Mouse (Mus musculus): ENCODE measurements at regions not wholly inside any gene's neighbourhood (a gene's known extent, or its start where the extent isn't known, plus 50 kb on each side); places are given as distances from the start of the nearest gene placed in this dataset.

GRCm38 (mm10) chr12:77638266-77638665 lies 400.3 kb downstream of the Fut8 start:
- ATAC-seq (ENCODE audit: low read depth) = no peak
- no peaks in the 10 kb centered on the region for H3K36me3 ChIP-seq (ENCODE audit: control insufficient read depth, insufficient read depth)
- WGBS (ENCODE audit: insufficient replicate concordance) = 63% methylated on average over 7 of the region's 7 CpGs
- H3K4me3 ChIP-seq (ENCODE audit: low read depth, low read length) = no peak overlapping the region
- H3K4me1 ChIP-seq (ENCODE audit: control insufficient read depth, low read depth, low read length) = no peaks in the 10 kb centered on the region
- no peaks in the 10 kb centered on the region for H3K9me3 ChIP-seq (replicated peaks; ENCODE audit: control insufficient read depth, low read length)
- H3K27ac ChIP-seq (ENCODE audit: low read length) = no peak overlapping the region
- H3K27me3 ChIP-seq (ENCODE audit: control insufficient read depth, insufficient read depth, low read depth, low read length) = no peaks in the 10 kb centered on the region
- no peak overlapping the region for H3K4me2 ChIP-seq (ENCODE audit: low read depth, low read length)
- H3K9ac ChIP-seq (ENCODE audit: low read depth, low read length) = no peak overlapping the region

- no peak overlapping the region for H3K27ac ChIP-seq (ENCODE audit: low read length)
- H3K9me3 ChIP-seq (replicated peaks; ENCODE audit: control insufficient read depth, low read length) = no peaks in the 10 kb centered on the region
- H3K4me1 ChIP-seq (ENCODE audit: control insufficient read depth, low read depth, low read length) = no peaks in the 10 kb centered on the region
- 64% methylated on average over 4 of the region's 4 CpGs for WGBS (ENCODE audit: insufficient replicate concordance)
- no peak overlapping the region for H3K4me3 ChIP-seq (ENCODE audit: low read depth, low read length)
- H3K4me2 ChIP-seq (ENCODE audit: low read depth, low read length) = no peak overlapping the region
- no peak overlapping the region for H3K9ac ChIP-seq (ENCODE audit: low read depth, low read length)
- no peaks in the 10 kb centered on the region for H3K27me3 ChIP-seq (ENCODE audit: control insufficient read depth, insufficient read depth, low read depth, low read length)
- no peak for ATAC-seq (ENCODE audit: low read depth)
- no peaks in the 10 kb centered on the region for H3K36me3 ChIP-seq (ENCODE audit: control insufficient read depth, insufficient read depth)
These were observed 404.4 kb downstream of the Fut8 start for GRCm38 (mm10) chr12:77642336-77642735.

GRCm38 (mm10) chr12:77647841-77648240 lies 409.9 kb downstream of the Fut8 start:
- Histone ChIP-seq H3K4me1 (ENCODE audit: control insufficient read depth, low read depth, low read length) (no peaks in the 10 kb centered on the region), H3K27me3 (ENCODE audit: control insufficient read depth, insufficient read depth, low read depth, low read length) (no peaks in the 10 kb centered on the region), H3K36me3 (ENCODE audit: control insufficient read depth, insufficient read depth) (no peaks in the 10 kb centered on the region), H3K9me3 (replicated peaks; ENCODE audit: control insufficient read depth, low read length) (no peaks in the 10 kb centered on the region), H3K27ac (ENCODE audit: low read length) (no peak overlapping the region), H3K4me3 (ENCODE audit: low read depth, low read length) (no peak overlapping the region), H3K4me2 (ENCODE audit: low read depth, low read length) (no peak overlapping the region), H3K9ac (ENCODE audit: low read depth, low read length) (no peak overlapping the region)
- WGBS (ENCODE audit: insufficient replicate concordance) = 38% methylated on average over 3 of the region's 3 CpGs
- no peak for ATAC-seq (ENCODE audit: low read depth)

- no peak overlapping the region for H3K4me2 ChIP-seq (ENCODE audit: low read depth, low read length)
- H3K36me3 ChIP-seq (ENCODE audit: control insufficient read depth, insufficient read depth) = no peaks in the 10 kb centered on the region
- H3K27ac ChIP-seq (ENCODE audit: low read length) = no peak overlapping the region
- H3K27me3 ChIP-seq (ENCODE audit: control insufficient read depth, insufficient read depth, low read depth, low read length) = no peaks in the 10 kb centered on the region
- no peaks in the 10 kb centered on the region for H3K9me3 ChIP-seq (replicated peaks; ENCODE audit: control insufficient read depth, low read length)
- no peak overlapping the region for H3K9ac ChIP-seq (ENCODE audit: low read depth, low read length)
- no peak overlapping the region for H3K4me3 ChIP-seq (ENCODE audit: low read depth, low read length)
- no peaks in the 10 kb centered on the region for H3K4me1 ChIP-seq (ENCODE audit: control insufficient read depth, low read depth, low read length)
- WGBS (ENCODE audit: insufficient replicate concordance) = 9% methylated on average over 3 of the region's 3 CpGs
- ATAC-seq (ENCODE audit: low read depth) = no peak
These were observed 416.4 kb downstream of the Fut8 start for GRCm38 (mm10) chr12:77654282-77654681.

GRCm38 (mm10) chr12:77657060-77657459 lies 419.1 kb downstream of the Fut8 start:
- no peaks in the 10 kb centered on the region for H3K27me3 ChIP-seq (ENCODE audit: control insufficient read depth, insufficient read depth, low read depth, low read length)
- no peaks in the 10 kb centered on the region for H3K36me3 ChIP-seq (ENCODE audit: control insufficient read depth, insufficient read depth)
- WGBS (ENCODE audit: insufficient replicate concordance) = 71% methylated on average over 5 of the region's 5 CpGs
- H3K9ac ChIP-seq (ENCODE audit: low read depth, low read length) = no peak overlapping the region
- no peak overlapping the region for H3K27ac ChIP-seq (ENCODE audit: low read length)
- no peaks in the 10 kb centered on the region for H3K9me3 ChIP-seq (replicated peaks; ENCODE audit: control insufficient read depth, low read length)
- H3K4me3 ChIP-seq (ENCODE audit: low read depth, low read length) = no peak overlapping the region
- no peaks in the 10 kb centered on the region for H3K4me1 ChIP-seq (ENCODE audit: control insufficient read depth, low read depth, low read length)
- ATAC-seq (ENCODE audit: low read depth) = no peak
- H3K4me2 ChIP-seq (ENCODE audit: low read depth, low read length) = no peak overlapping the region

DNA sequence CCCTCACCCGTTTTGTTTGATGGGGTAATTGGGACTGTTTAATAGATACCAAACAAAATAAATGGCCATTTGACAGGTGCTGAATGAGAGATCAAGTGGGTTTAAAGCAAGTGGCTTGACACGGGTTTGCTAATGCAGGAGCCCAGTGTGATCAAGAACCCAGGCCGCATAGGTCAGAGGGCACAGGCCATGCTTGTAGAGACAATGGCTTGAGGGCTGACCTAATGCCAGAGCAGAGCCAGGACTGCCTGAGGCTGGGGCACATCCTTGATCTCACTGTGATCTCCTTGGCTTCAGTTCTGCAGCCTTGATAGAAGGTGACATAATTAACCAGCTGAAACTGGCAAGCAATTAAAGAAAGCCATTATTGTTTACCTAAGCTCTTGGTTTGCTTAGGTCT lies 420.0 kb downstream of the Fut8 start:
- H3K4me1 ChIP-seq (ENCODE audit: control insufficient read depth, low read depth, low read length) = no peaks in the 10 kb centered on the region
- no peak overlapping the region for H3K4me3 ChIP-seq (ENCODE audit: low read depth, low read length)
- H3K27me3 ChIP-seq (ENCODE audit: control insufficient read depth, insufficient read depth, low read depth, low read length) = no peaks in the 10 kb centered on the region
- no peak overlapping the region for H3K27ac ChIP-seq (ENCODE audit: low read length)
- ATAC-seq (ENCODE audit: low read depth) = no peak
- no peak overlapping the region for H3K9ac ChIP-seq (ENCODE audit: low read depth, low read length)
- H3K9me3 ChIP-seq (replicated peaks; ENCODE audit: control insufficient read depth, low read length) = no peaks in the 10 kb centered on the region
- H3K36me3 ChIP-seq (ENCODE audit: control insufficient read depth, insufficient read depth) = no peaks in the 10 kb centered on the region
- 58% methylated on average over 3 of the region's 3 CpGs for whole genome bisulfite sequencing (ENCODE audit: insufficient replicate concordance)
- H3K4me2 ChIP-seq (ENCODE audit: low read depth, low read length) = no peak overlapping the region

- Histone ChIP-seq H3K4me2 (ENCODE audit: low read depth, low read length) (no peak overlapping the region), H3K36me3 (ENCODE audit: control insufficient read depth, insufficient read depth) (no peaks in the 10 kb centered on the region), H3K9me3 (replicated peaks; ENCODE audit: control insufficient read depth, low read length) (no peaks in the 10 kb centered on the region), H3K4me1 (ENCODE audit: control insufficient read depth, low read depth, low read length) (no peaks in the 10 kb centered on the region), H3K4me3 (ENCODE audit: low read depth, low read length) (no peak overlapping the region), H3K27me3 (ENCODE audit: control insufficient read depth, insufficient read depth, low read depth, low read length) (no peaks in the 10 kb centered on the region), H3K9ac (ENCODE audit: low read depth, low read length) (no peak overlapping the region), H3K27ac (ENCODE audit: low read length) (no peak overlapping the region)
- WGBS (ENCODE audit: insufficient replicate concordance) = 59% methylated on average over 3 of the region's 3 CpGs
- ATAC-seq (ENCODE audit: low read depth) = no peak
These were observed 425.3 kb downstream of the Fut8 start for GRCm38 (mm10) chr12:77663180-77663579.

GRCm38 (mm10) chr12:77663665-77664374 lies 425.9 kb downstream of the Fut8 start:
- no peak overlapping the region for H3K27ac ChIP-seq (ENCODE audit: low read length)
- H3K27me3 ChIP-seq (ENCODE audit: control insufficient read depth, insufficient read depth, low read depth, low read length) = no peaks in the 10 kb centered on the region
- H3K4me3 ChIP-seq (ENCODE audit: low read depth, low read length) = no peak overlapping the region
- no peaks in the 10 kb centered on the region for H3K9me3 ChIP-seq (replicated peaks; ENCODE audit: control insufficient read depth, low read length)
- ATAC-seq (ENCODE audit: low read depth) = no peak
- no peak overlapping the region for H3K4me2 ChIP-seq (ENCODE audit: low read depth, low read length)
- no peaks in the 10 kb centered on the region for H3K4me1 ChIP-seq (ENCODE audit: control insufficient read depth, low read depth, low read length)
- H3K9ac ChIP-seq (ENCODE audit: low read depth, low read length) = no peak overlapping the region
- WGBS (ENCODE audit: insufficient replicate concordance) = 27% methylated on average over 7 of the region's 7 CpGs
- H3K36me3 ChIP-seq (ENCODE audit: control insufficient read depth, insufficient read depth) = no peaks in the 10 kb centered on the region

DNA sequence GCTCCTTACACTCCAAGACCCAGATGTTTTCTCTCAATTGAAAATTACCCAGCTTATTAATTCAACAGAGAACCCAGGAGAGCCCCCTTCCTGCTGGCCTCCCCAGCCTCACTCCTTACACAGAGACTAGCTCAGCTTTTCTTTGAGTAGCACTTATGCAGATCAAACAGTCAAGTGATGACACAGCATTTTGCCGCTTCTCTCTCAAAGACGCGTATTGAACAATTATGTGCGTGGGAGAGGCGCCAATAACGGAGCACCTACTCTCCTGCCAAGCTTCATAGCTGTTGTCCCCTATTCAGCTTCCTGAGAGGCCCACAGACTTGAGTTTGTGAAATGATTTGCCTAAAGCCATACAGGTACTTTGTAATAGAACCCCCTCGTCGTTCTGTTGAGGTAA lies 428.5 kb downstream of the Fut8 start:
- no peaks in the 10 kb centered on the region for H3K9me3 ChIP-seq (replicated peaks; ENCODE audit: control insufficient read depth, low read length)
- H3K4me1 ChIP-seq (ENCODE audit: control insufficient read depth, low read depth, low read length) = no peaks in the 10 kb centered on the region
- no peak overlapping the region for H3K4me3 ChIP-seq (ENCODE audit: low read depth, low read length)
- no peak overlapping the region for H3K4me2 ChIP-seq (ENCODE audit: low read depth, low read length)
- 41% methylated on average over 8 of the region's 8 CpGs for WGBS (ENCODE audit: insufficient replicate concordance)
- no peak for ATAC-seq (ENCODE audit: low read depth)
- no peaks in the 10 kb centered on the region for H3K27me3 ChIP-seq (ENCODE audit: control insufficient read depth, insufficient read depth, low read depth, low read length)
- no peak overlapping the region for H3K9ac ChIP-seq (ENCODE audit: low read depth, low read length)
- no peaks in the 10 kb centered on the region for H3K36me3 ChIP-seq (ENCODE audit: control insufficient read depth, insufficient read depth)
- no peak overlapping the region for H3K27ac ChIP-seq (ENCODE audit: low read length)
